Mouse (Mus musculus) erythroblast, adult 5-6 weeks (primary cell): ENCODE results near the gene Acin1. TPM values are rescaled to one million over a fixed set of nuclear protein-coding genes. Genes with fewer than 3 reads are reported as not detected.

Experiments used
- ATAC-seq: replicated peaks from 2 replicates; pipeline ENCODE4 v1.8.0; 2016; ENCODE audit warnings: moderate number of reproducible peaks, mild to moderate bottlenecking, moderate TSS enrichment, inconsistent platforms; ENCODE audit not compliant: poor library complexity, low FRiP score, severe bottlenecking
- total RNA-seq, 2 experiments: library from RNA; stranded (forward) in 1 of 2; stranded (reverse) in 1 of 2; fragments of 150-400 nt in 1 of 2; fragments of 200-764, 138-1000 nt in 1 of 2; gene quantifications; 2 replicates each; pipeline versions ENCODE4 v1.2.3 to v1.2.4; 2015 to 2017; ENCODE audit warnings: low replicate concordance in 2 of 2

The Acin1 gene
- total RNA-seq (2015; ENCODE audit: low replicate concordance): 173 and 217 TPM in 2 replicates
- total RNA-seq (2017; ENCODE audit: low replicate concordance): 369 and 562 TPM in 2 replicates

GRCm38 (mm10) chr14:54686522-54687143 is at the start of gene Acin1:
TSS of gene Acin1 (minus strand) at chr14:54686931.
- ATAC-seq: peak; percentile 82

GRCm38 (mm10) chr14:54735221-54735620 is 48.5 kb upstream of the Acin1 start:
- ATAC-seq: no peak

DNA sequence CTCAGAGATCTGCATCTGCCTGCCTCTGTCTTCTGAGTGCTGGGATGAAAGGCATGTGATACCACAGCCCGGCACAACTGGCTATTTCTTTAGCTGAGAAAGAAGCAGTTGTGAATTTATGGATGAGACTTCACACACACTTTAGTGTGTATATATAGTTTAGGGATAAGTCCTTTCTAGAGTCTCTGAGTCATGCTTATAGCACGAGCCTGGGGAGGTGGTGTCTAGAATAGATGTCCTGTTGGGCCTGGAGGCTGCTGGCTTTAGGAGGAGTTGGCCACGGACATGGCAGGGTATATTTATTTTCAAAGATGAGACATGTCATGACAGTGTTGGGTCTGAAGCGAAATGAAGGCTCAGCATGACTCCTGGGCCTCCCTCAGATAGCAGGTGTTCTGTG is 47.3 kb upstream of the Acin1 start:
- ATAC-seq: no peak

DNA sequence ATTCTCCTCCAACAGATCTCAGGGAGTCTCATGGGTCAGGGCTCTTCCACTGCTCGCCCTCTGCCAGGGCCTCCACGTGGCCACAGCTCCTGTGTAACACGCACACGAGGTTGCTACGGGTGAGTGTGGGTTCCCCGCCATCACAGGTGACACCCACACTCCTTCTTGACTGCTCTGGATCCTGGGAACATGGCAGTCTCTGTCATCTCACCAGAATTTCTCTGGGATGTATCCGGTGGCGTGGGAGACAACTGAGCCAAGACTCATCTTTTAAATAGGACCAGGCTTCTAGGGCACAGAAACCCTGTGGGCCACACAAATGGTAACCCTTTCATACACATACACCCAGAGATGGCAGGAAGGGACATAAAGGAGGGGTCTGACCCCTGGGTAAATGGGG is 45.5 kb upstream of the Acin1 start:
- no peak for ATAC-seq

- no peak for ATAC-seq
Observed at GRCm38 (mm10) chr14:54730305-54730704, 43.6 kb upstream of the Acin1 start.

DNA sequence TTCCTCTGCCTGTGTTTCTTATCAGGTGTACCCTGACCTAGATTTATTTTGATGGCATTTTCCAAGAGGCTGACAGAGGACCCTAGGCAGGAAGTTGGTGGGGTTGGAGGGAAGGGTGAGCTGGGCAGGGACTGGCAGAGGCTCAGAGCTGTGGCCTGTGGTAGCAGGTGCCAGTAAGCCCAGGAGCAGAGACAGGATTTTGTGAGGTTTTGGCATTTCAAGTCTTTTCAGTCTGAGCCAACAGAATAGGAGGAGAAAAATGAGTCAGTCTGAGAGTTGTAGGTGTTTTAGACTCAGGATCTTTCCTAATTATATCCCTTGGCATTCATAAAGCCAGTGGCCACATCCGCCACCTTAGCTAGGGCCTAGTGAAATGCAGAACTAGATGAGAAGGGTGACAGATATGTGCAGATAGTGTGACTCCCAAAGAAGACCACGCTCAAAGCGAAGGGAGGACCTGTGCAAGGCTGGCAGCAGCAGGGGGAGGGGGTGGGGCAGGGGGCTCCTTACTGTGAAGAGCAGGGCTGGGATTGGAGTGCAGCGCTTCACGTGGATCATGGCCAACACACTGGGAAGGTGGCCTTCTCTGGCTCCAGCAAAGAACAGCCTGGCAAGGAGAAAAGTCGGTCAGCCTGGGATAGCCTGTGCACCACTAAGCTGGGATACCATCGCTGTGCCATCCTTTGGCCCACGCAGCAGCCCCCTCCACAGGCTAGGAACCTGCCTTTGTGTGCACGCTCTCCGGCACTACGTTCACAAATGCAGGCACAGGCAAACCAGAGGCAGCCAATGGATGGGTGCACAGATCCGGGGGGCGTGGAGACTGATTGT is 42.3 kb upstream of the Acin1 start:
- no peak for ATAC-seq

GRCm38 (mm10) chr14:54727565-54727964 is 40.8 kb upstream of the Acin1 start:
- ATAC-seq: no peak

- no peak for ATAC-seq
Observed at GRCm38 (mm10) chr14:54724049-54724448, 37.3 kb upstream of the Acin1 start.

DNA sequence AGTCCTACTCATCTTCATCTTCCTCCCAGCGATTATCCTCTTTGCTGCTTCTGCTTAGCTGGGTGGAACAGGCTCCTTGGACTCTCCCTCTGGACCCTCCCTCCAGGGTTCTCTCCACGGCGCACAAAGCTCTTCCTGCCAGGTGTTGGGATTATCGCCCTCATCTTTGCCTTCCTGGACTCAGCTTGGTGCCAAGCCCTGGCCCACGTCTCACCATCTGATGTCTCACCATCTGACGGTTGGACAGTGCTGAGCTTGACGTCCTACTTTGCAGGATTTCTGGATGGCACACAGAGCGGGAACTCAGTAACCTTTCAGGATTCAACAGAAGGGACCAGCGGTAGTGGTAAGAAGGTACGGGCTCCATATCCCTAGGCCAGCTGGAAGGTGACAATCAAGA is 35.0 kb upstream of the Acin1 start:
- no peak for ATAC-seq

- no peak for ATAC-seq
Observed at GRCm38 (mm10) chr14:54720654-54721350, 34.1 kb upstream of the Acin1 start.

DNA sequence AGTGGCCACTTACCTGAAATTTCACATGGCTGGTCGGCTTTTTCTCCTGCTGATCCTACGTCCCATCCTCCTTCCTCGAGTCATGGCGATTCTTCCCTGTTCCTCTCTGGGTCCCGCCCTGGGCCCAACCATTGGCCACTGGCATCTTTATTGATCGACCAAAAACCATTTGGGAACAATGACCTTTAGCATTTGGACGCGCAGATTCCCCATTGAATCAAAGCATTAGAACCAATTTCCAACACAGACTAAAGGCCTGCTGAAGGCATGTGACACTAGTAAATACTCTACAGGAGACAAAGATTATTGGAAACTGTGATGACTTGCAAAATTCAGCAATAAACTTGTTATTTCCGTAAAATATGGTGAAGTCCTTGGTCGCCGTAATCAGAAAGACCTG is 33.3 kb upstream of the Acin1 start:
- ATAC-seq: no peak

DNA sequence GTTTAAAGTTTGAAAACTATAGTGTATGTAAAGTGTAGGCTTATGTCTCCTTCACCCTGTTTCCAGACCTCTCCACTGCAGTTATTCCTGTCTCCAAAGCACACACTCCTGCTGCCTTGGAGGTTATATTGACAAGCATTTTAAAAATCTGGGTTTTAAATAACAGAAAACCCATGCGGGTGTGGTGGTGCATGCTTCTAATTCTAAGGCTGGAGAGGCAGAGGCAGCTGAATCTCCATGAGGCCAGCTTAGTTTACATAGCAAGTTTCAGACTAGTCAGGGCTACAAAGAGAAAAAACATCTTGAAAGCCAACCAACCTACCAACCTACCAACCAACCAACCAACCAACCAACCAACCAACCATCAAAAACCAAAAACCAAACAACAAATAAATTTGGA is 28.7 kb upstream of the Acin1 start:
- no peak for ATAC-seq

GRCm38 (mm10) chr14:54714617-54715081 is 27.9 kb upstream of the Acin1 start:
- ATAC-seq: no peak

- ATAC-seq: peak; percentile 81
Observed at GRCm38 (mm10) chr14:54714121-54714520, 27.4 kb upstream of the Acin1 start.

DNA sequence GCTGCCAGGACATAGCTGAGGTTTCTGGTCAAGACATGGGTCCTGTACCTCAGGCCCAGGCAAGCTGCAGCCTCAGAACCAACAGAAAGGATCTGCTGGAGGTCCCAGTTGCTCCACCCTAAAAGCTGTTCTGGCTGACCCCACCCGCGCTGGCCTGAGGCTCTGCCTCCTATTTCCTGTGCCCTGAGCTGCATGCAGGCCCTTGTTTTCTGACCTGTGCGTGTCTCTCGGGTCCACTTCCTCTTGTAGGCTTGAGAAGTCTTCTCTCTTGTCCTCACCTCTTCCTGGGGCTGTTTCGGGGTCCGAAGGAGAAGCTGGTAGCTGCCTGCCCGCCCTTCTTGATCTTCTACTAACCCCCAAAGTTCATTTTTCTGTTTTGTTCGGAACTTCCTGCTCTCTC is 26.1 kb upstream of the Acin1 start:
- no peak for ATAC-seq

DNA sequence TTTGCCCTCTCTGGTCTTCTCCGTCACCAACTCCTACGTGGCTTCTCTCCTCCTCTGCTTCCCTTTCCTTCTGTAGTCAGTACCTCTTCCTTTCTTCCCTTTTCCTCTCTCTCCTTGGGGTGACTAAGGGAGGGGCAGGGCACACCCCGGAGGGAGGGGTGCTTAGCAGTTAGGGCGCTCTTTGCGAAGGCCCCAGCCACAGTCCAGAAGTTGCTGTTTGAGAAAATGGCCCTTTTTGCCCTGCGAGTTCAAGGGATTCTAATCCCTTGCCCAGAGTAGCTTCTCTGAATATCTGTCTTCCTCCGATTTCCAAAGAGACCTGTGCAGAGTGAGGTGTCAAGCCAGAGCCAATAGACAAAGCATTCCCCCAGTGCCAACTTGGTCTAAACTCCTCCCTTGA is 25.3 kb upstream of the Acin1 start, which contains the start of gene Cebpe:
TSS of gene Cebpe (minus strand) at position 101 of the 400 bp plus-strand sequence.
- ATAC-seq: no peak

DNA sequence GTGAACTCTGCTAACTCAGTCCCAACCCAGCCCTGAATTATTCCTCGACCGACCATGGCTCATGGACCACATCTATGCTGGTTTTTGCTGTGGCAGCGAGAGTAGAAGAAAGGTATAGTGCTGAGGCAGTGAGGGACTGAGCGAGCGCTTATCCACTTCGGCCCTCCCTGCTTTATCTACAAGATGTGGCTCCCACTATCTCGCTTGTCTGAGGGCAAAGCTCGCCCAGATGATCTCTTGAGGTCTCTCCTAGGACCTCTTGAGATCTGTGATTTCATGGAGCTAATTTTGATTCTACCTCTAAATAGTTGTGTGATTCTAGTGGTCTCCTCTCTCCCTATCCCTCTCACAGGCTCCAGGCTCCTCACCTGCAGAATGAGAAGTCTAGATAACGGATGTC is 22.3 kb upstream of the Acin1 start:
- no peak for ATAC-seq

GRCm38 (mm10) chr14:54706589-54707320 is 20.0 kb upstream of the Acin1 start:
- no peak for ATAC-seq

- peak; percentile 91 for ATAC-seq
Observed at GRCm38 (mm10) chr14:54705844-54706243, 19.1 kb upstream of the Acin1 start.

DNA sequence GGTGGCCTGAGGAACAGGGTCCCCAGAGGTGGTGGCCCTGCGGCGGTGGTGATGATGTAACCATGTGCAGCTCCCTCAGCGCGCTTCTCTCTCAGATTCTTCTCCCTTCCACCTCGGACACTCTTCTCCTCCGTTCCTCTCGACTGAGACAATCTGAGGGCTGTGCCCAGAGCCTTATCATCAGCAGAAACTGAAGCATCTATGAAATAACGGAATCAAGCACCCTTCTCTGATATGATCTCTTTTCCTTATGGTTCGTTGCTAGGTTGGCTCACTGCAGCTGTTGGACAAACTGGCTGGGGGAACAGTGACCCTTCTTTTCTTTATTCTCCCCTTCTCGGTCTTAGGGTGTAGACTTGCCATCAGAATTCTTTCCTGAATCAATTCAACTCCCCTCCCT is 16.5 kb upstream of the Acin1 start:
- no peak for ATAC-seq
